Mouse (Mus musculus) gonadal fat pad, adult 2 months (tissue): ENCODE data around the gene Rffl. TPM values are rescaled to one million over a fixed set of nuclear protein-coding genes. Genes with fewer than 3 reads are reported as not detected.

Experiments
- DNase-seq: peaks from one replicate; pipeline ENCODE4 v3.0.0-alpha.2; 2012; ENCODE audit warnings: low read depth
- polyA plus RNA-seq: library from polyadenylated mRNA; depleted of rRNA; stranded (reverse); fragments of >200 nt; gene quantifications from 2 replicates; pipeline ENCODE4 v1.2.3, GENCODE M21; 2012

Rffl gene
- polyA plus RNA-seq, 1 experiment, result 22.5 TPM

GRCm38 (mm10) chr11:82874924-82875323, 3.9 kb upstream of the Rffl start:
- DNase-seq, result no peak

- no peak for DNase-seq
Observed at GRCm38 (mm10) chr11:82870173-82871030, 608 bp downstream of the Rffl start.

- no peak for DNase-seq
Observed at GRCm38 (mm10) chr11:82869506-82870172, 1.4 kb downstream of the Rffl start.

DNA sequence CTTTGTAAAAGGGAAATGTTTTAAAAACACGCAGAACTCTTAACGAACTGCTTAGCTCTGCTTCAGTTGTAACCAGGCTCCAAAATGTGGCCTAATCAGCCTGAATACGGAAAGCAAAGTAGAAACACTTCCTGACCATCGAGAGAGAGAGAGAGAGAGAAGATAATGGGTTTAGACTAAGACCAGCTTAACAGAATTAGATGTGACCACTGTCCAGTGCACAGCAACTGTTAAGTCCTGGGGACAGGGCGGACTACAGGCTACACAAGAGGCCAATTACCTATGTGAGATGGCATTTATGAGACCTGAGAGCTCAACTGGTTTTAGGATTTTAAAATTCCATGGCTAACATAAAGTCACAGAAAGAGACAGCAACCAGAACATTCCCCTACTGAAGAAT, 3.1 kb downstream of the Rffl start:
- no peak for DNase-seq

GRCm38 (mm10) chr11:82866850-82867564, 4.0 kb downstream of the Rffl start:
- no peak for DNase-seq

DNA sequence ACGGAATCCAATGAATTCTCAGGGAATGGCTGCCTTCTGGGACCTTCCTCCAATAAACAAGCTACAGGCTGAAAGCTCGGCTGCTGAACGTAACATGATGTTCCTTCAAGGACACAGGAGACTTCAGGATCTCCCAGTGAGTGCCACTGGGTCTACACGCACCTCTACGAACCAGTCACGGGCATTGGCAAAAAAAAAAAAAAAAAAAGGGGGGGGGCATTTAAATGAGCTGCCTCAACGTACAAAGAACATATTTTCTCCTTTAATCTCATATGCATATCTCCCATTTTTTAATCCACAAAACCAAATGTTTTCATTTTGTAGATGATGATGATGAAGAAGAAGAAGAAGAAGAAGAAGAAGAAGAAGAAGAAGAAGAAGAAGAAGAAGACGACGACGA, 5.1 kb downstream of the Rffl start:
- DNase-seq, result no peak

DNA sequence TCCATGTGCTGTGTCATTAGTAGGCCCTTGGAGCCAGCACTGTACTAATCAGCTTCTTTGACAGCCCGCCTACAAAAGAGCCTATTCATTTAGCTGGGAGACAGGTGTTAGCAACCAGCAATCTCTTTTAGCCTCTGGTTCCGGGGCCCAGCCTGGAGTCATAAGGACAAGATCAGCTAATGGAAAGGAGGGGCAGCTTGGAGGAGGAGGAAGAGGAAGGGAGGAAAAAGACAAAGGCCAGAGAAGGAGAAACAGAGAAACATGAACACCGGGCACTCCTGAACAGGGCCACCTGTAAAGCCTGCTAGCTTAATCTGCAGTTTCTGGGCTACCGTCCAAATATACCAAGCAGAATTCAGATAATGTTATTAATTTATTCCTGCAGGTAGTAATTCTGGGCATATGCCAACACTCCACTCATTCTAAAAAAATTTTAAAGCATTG, 7.5 kb downstream of the Rffl start:
- no peak for DNase-seq

DNA sequence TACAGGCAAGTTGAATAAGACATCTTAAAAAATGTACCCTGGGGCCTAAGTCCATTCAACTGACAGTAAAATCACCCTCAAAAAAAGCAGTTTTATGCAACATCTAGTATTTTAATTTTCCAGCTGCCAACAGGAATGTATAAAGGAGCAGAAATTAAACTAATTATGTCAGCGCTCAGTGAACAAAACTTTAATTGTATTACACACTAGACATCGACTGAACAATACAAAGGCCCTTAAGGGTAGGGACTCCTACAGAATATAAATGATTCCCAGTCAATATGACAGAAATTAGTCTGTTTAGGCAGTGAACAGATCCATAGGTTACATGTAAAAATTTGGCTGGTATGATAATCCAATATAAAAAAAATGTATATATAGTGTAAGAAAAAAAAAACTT, 8.0 kb downstream of the Rffl start:
- DNase-seq, result no peak

DNA sequence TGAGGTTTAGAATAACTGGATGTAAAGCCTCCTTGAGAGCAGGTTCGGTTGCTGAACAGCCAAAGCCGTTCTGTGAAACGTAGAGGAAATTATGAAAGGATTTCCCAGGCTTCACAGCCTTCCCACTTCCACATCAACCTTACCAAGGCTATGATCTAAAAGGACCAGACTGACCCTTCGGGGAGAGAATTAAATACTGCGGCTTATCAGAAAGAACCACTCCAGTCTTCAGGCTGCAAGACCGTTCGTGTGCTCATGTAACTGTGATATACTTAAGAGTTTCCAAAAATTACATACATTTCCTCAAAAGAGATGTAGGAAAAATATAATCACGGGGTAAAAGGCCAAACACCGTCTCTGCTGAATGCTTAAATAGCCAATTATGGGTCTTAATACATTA, 8.4 kb downstream of the Rffl start:
- no peak for DNase-seq

DNA sequence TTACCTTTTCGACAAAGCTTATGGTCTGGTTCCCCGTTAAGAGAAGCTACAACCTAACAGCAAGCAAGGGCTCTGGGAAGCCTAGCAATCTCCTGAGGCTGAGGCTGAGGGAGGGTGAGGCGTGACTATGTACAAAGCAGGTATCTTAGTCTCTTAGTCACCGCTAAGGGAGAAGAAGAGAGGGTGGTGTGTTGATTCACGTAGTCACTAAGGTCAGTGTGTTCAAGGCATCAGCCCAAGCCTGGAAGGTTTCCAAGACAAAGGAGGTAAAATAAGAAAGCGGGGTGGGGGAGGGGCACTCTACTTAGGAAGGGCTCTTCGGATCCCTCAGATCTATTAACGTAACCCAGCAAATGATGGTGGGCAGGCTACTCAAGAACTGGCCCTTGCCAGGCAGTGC, 9.5 kb downstream of the Rffl start:
- DNase-seq, result no peak

DNA sequence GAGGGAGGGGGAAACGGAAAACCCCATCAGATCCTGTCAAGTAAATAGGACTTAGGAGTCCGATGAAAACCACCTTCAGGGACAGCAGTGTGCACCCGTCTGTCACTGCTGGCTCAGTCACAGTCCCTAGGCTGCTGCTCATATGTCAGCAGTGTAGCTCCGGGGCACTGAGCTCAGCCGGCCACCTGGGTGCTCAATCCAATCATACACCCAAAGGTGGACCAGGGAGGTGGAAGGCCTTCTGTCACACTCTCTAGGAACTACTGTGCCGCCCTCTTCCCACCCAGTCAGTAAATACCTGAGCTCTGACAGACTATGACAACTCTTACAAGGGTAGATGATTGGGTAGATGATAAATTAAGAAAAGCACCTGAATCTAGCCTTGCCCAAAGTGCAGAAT, 10.3 kb downstream of the Rffl start:
- no peak for DNase-seq

- no peak for DNase-seq
Observed at GRCm38 (mm10) chr11:82857307-82857848, 13.6 kb downstream of the Rffl start.

DNA sequence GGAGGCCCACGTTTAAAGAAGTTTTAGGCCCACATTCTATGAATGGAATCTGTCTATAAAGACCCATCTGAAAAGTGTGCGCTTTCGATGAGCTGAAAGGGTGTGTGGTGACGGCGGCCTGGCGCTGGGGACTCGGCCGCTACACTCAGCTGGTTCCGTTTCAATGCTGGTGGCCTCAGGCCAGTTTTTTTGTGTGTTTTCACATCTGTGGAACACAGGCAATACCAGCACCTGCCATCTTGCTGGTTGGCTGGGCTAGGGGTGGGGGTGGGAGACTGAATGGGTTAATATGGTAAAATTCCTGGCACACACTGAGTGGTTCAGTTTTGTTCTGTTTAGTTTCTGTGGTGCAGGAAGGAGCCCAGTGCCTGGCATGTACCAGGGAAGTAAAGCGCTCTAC, 15.0 kb downstream of the Rffl start:
- DNase-seq, result no peak

GRCm38 (mm10) chr11:82855327-82855973, 15.6 kb downstream of the Rffl start:
- no peak for DNase-seq

GRCm38 (mm10) chr11:82854111-82854510, 16.9 kb downstream of the Rffl start:
- no peak for DNase-seq

GRCm38 (mm10) chr11:82852958-82853357, 18.1 kb downstream of the Rffl start:
- no peak for DNase-seq

GRCm38 (mm10) chr11:82852540-82852939, 18.5 kb downstream of the Rffl start:
- no peak for DNase-seq

- DNase-seq, result no peak
Observed at GRCm38 (mm10) chr11:82852115-82852514, 18.9 kb downstream of the Rffl start.

DNA sequence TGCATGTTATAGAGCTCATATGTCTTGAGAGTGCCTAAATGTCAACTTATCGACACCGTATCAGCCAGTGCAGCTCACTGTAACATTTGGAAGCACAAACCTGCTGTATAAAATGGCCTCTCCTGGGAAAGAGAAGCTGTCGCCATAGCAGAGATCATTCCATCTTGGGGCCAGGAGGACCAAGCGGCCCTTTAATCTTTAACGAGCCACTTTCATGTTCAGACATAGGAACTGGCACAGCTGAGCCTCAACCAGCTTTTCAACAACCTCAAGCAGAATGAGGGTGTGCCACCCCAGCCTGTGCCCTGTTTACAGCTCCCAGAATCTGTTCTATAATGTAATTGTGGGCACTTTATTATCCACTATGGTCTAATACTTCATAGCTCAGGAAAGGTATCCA, 20.8 kb downstream of the Rffl start:
- no peak for DNase-seq

DNA sequence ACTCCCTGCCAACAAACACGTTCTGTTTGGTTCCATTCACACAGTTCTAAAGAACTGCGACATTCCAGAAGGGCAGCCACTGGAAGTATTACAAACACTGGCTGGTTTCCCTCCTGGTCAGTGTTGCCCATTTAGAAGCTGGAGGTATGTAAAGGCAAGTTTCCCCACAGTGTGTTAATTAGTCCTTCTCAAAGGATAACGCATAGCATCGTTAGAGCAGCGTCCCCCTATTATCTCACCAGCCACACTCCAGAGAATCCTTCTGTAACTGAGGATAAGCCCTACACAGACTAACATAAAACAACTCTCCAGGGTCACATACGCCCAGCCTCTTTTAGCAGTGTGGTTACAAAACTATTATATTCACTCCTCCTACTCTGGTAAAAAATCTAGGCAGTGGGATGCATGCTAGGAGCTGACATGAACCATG, 23.4 kb downstream of the Rffl start:
- no peak for DNase-seq

GRCm38 (mm10) chr11:82846938-82847337, 24.1 kb downstream of the Rffl start:
- DNase-seq, result no peak

GRCm38 (mm10) chr11:82846079-82846436, 25.0 kb downstream of the Rffl start:
- DNase-seq, result no peak
